Mouse (Mus musculus): ENCODE measurements around the gene Pla1a.

The Pla1a gene

DNA sequence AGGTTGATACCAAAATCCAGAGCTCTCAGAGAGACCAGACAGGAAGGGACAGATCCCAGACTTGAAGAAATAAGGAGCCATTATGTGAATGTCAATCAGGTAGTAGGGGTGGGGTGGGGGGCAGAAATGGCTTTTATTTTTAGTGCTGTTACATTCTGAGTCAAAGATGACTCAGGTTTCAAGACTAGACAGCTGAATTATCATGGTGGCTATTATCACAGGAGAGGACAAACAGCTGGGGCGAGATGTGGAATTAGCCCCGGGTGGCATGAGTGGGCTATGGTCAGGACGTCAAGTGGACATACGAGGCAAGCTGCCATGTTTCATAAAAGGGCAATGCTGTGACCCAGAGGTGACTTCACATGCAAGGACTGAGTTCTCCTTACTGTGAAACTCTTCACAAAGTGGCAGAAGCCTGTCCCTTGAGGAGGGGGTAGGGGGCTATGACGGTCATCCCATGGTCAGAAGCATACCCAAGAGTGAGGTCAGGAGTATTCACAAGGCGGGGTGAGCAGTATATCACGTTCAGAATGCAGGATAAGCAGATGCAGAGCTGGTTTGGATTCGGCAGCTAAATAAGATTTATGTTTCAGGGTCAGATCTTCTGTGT is 43.6 kb downstream of the Pla1a start:
- no peak for DNase-seq (ENCODE audit: low spot score in 2 of 2)

DNA sequence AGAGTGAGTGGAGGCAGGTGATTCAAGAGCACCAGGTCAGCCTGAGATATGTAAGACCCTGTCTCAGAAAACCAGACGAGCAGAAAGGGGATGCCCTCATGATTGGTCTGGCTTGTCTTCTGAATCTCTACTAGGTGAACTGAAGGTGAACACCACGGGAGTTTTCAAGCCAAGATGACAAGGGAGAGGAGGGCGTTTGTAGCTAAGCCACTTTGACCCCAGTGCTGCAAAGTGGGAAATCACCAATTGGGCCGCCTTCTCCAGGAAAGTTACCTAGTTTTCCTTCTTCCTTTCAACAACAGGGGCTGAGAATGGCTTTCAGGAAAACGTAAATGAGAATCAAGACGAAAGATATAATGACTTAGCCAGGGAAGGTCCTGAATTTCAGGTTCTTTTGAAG is 44.2 kb downstream of the Pla1a start:
- no peak for DNase-seq (ENCODE audit: low spot score in 2 of 2)

DNA sequence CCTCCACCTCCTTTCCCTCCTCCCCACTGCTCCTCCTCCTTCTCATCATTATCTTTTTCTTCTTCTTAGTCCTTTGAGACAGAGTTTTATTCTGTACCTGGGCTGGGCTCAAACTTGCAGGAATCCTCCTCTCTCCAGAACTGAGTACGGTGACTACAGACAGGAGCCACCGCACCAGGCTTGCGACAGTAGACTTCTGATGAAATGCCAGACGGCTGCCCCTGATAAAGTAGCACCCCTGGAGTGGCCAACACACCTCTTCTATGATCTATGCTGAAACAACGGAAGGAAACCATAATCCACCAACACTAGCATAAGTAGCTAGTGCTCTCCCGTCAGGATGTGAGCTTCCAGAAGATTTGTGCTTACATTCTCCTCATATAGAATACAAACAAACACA is 45.6 kb downstream of the Pla1a start:
- no peak for DNase-seq (ENCODE audit: low spot score in 2 of 2)

DNA sequence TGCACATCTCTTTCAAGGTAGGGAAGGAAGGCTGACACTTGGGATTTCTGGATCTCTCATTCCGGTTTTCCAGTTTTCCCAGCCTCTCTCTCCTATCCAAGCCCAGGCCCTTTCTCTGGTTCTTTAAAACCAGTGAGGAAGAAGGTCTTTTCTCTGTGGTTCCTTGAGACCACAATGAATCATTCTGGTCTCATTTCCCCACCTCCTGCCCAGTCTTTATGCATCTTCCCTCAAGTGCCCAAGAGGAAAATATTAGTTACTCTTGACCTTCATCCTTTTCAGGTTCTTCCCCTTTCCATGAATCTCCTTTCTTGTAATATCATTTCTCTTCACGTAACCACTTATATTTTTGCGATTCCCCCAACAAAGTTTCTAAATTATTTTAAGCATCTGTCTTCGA is 47.2 kb downstream of the Pla1a start:
- no peak for DNase-seq (ENCODE audit: low spot score in 2 of 2)

GRCm38 (mm10) chr16:38385184-38385634 is 47.7 kb downstream of the Pla1a start:
- DNase-seq (ENCODE audit: low spot score in 2 of 2): no peak

DNA sequence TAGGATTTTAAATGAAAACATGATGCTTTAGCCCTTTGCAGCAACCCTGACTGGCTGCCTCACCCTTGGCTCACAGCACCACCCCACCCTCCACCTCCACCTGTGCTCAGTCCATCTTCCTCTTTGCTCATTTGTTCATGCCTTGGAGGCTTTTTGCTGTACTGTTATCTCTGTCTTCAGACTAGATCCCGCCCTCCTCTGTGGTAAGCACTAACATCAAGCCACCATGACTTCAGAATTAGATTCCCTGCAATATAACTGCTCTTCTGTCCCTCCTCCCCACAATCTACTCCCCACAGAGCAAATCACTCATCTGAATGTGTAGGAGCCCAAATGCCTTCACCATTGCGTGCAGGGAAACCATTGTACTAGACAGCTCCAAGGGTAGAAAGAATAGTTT is 49.3 kb downstream of the Pla1a start:
- DNase-seq (ENCODE audit: low spot score in 2 of 2): no peak

GRCm38 (mm10) chr16:38379926-38380325 is 53.0 kb downstream of the Pla1a start:
- no peak for DNase-seq (ENCODE audit: low spot score in 2 of 2)

DNA sequence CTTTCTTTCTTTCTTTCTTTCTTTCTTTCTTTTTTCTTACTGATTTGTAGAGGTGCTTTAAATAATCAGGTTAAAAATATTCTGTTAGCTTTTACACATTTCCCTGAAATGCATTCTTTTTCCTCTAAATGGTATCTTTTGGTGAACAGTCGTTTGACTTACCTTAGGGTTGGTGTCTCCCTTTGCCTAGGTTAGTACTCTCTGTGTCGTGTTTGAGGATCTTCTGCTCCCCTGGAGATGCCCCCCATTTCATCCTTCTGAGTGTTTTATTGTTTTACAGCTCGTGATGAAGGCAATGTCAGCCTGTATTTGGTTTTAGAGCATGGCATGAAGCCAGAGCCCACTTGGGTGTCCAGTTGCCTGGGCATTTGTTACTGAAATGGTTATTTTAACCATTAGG is 53.5 kb downstream of the Pla1a start:
- DNase-seq (ENCODE audit: low spot score in 2 of 2): no peak

DNA sequence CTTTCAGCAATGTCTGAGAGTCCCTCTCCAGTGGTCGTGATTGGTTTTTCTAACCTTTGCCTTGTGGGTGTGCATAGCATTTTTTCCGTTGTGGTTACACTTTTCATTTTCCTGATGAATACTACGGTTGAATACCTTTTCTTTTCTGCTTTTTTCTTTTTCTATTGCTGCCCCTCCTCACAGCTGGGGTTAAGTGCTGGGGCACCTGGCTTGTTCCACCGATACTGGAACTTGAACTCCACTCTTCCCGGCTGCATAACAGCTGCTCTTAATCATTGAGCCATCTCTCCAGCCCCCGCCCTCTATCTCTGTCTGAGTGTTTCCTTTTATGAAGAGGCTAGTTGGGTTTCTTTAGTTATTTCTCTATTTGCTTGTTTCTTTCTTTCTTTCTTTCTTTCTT is 53.9 kb downstream of the Pla1a start:
- no peak for DNase-seq (ENCODE audit: low spot score in 2 of 2)

DNA sequence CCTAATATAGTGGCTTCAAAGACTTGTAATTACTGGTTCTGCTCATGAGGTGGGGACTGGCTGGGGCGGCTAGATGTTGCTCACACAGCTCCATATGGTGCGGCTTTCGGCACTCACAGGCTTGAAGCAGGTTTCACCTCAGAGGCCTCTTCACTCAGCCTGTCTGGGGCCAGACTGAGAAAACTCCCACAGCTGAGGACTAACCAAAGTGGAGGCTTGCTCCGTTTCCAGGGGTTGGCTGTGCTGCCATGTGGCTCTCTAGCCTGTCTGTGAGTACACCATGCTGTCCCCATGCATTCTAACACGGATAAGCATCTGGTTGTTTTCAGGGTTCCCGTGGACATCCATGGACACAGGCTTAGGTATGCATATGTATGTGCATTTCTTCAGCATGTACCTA is 54.4 kb downstream of the Pla1a start:
- no peak for DNase-seq (ENCODE audit: low spot score in 2 of 2)

GRCm38 (mm10) chr16:38377546-38377945 is 55.4 kb downstream of the Pla1a start:
- no peak for DNase-seq (ENCODE audit: low spot score in 2 of 2)

DNA sequence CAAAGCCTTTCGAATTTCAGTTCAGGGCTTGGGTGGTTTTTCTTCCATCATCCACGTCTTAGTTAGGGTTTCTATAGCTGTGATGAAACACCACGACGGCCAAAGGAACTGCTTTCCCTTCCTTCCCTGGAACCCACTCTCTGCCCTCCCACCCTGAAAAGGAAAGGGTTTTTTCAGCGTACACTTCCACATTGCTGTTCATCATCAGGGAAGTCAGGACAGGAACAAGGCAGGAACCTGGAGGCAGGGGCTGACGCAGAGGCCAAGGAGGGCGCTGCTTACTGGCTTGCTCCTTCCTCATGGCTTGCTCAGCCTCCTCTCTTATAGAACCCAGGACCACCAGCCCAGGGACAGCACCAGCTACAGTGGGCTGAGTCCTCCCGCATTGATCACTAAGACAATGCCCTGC is 56.1 kb downstream of the Pla1a start:
- no peak for DNase-seq (ENCODE audit: low spot score in 2 of 2)

DNA sequence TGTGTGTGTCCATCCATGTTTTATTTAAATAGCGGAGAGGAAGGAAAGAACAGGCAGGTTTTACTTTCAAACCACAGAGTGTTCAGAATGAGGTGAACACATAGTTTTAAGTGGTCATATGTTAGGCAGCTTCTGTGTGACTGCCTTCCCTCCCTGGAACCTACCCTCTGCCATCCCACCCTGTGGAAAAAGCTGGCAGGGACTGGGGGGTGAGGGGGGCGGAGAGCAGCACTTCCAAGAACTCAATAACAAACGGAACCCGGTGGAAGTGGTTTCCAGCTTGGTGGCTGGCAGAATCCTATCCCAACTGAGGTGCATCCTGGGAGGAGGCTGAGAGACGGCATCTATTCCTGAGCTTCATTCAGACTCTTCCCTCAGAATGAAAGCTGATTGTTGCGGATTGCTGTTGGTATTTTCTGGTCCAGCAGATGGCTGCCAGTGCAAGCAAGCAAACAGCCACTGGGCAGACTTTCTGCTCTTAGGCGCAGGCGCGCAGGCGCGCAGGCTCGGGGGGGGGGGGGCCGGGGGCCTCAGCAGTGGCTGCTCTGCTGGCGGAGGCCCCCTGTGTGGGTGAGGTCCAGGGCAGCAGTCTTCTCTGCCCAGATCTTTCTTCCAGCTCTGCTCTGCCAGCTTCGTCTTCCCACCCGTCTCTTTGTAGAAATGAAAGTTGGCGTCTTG is 56.6 kb downstream of the Pla1a start:
- DNase-seq (ENCODE audit: low spot score in 2 of 2): peak in 1 of 2 experiments; percentile 52

GRCm38 (mm10) chr16:38375182-38375581 is 57.8 kb downstream of the Pla1a start:
- DNase-seq (ENCODE audit: low spot score in 2 of 2): no peak

DNA sequence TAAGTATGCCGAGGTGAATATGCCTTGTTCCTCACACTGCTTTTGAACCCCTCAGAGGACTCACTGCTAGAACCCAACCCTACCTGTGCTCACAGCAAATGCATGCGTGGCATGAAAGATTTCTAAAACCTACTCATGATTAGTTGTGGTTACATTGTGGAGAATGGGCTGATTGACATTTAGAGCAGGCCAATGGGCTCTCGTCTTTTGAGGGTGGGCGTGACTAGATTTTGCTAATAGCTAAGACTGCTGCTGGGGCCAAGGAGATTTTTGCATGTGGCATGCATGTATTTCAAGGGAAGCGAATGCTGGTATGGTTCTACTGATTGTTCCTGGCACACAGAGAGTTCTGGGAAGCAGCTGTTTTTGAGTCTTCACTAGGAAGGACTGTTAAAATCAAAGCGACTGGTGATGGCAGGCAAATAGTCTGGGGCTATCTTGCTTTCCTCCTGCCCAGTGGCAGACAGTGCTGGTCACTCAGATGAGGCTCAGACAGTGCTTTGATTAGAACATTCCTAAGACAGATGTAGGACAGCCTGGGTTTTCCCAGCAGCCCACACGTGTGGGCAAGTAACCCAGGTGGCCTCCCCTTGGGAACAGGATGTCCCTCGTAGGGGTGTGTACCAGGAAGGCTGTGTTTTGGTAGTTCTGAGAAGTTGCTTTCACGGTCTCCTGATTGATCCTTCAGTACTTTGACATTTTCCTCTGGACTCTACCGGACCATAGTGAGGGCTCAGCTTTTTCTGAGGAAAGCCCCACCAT is 58.4 kb downstream of the Pla1a start:
- no peak for DNase-seq (ENCODE audit: low spot score in 2 of 2)

DNA sequence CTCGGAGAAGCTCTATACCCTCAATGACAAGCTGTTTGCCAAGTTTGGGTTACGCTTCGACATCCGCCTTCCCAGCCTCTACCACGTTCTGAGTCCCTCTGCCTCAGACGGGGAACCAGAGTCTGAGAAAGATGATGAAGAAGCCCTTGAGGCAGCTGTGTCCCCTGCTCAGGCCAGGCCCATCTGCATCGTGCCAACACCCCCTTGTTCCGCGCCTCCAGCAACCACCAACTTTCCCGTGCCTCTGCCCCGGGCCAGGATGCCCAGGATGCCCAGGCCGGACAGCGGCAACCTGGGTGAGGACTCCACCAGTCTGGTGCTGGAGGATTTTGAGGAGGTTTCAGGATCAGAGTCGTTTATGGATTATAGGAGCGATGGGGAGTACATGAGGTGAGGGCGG is 59.0 kb downstream of the Pla1a start:
- DNase-seq (ENCODE audit: low spot score in 2 of 2): no peak

GRCm38 (mm10) chr16:38373439-38373838 is 59.5 kb downstream of the Pla1a start:
- DNase-seq (ENCODE audit: low spot score in 2 of 2): no peak

GRCm38 (mm10) chr16:38372876-38373275 is 60.1 kb downstream of the Pla1a start:
- no peak for DNase-seq (ENCODE audit: low spot score in 2 of 2)

- no peak for DNase-seq (ENCODE audit: low spot score in 2 of 2)
Observed at GRCm38 (mm10) chr16:38371705-38372296, 61.1 kb downstream of the Pla1a start.

DNA sequence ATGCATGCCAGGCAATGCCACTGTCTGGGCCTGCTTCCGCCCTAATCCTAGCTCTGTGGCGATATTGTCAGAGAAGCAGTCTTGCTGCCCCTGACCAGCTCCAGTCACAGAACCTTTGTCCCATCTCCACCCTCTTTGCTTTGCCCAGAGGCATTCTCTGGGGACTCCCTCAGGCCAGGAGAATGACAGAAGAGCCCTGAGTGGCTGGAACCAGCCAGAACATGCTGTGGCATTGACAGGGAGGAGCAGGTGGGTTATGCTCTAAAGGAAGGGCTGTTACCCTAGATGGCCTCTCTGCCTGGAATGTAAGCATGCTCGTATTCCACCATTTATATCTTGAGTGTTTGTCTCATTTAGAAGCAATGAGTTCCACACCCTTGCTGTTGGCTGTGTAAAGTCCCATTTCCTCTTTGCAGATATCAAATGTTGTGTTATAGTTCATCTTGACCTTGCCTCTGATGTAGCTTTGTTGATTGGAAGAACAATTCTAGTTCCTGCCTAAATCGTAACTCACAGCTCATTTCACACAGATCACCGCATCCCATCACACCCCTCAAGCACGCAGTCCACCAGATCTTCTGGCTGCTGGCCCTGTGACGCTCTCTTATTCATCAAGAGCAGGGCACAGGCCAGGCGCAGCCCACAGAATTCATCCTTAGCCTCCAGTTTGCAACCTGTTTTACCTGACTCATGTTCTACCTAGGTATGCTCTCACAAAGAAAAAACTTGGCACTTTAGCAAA is 62.1 kb downstream of the Pla1a start:
- no peak for DNase-seq (ENCODE audit: low spot score in 2 of 2)

- DNase-seq (ENCODE audit: low spot score in 2 of 2): no peak
Observed at GRCm38 (mm10) chr16:38369992-38370484, 62.9 kb downstream of the Pla1a start.

- DNase-seq (ENCODE audit: low spot score in 2 of 2): no peak
Observed at GRCm38 (mm10) chr16:38369431-38369830, 63.5 kb downstream of the Pla1a start.

Measured in frontal cortex, postnatal 36 days (tissue).